Mouse (Mus musculus): Measurements from ENCODE around the gene Gm20481. TPM values are rescaled to one million over a fixed set of nuclear protein-coding genes. Genes with fewer than 3 reads are reported as not detected.
A peak's percentile ranks its signal among the peaks of the same experiment; 100 is the strongest.
"Not testable (repeated sequence)": the region's sequence is repeated elsewhere in the genome, so short reads cannot be mapped to it uniquely, and the experiment has no call there.

The Gm20481 gene
- polyA plus RNA-seq, 1 experiment from 2014 or later = not detected

GRCm38 (mm10) chr17:34999871-35000716 is 30.4 kb downstream of the Gm20481 start:
- Histone ChIP-seq H3K4me2 (peak overlapping the region; percentile 97), H3K4me3 (replicated peaks) (peak overlapping the region; percentile 87), H3K4me1 (replicated peaks) (peaks cover 40% of the 10 kb centered on the region), H3K36me3 (peaks cover 46% of the 10 kb centered on the region), H3K9ac (replicated peaks) (peak overlapping the region; percentile 95), H3K27ac (peak overlapping the region; percentile 98)
- 26% methylated on average over 30 of the region's 32 CpGs for WGBS
- H3K27me3 ChIP-seq; H3K9me3 ChIP-seq; ATAC-seq (ENCODE audit: insufficient number of reproducible peaks, insufficient read depth, low FRiP score, low TSS enrichment, low read depth): not testable (repeated sequence)

GRCm38 (mm10) chr17:35000717-35001451 is 31.2 kb downstream of the Gm20481 start, which contains the start of gene Vars:
Vars (plus strand) TSS chr17:35000987.
- ATAC-seq (ENCODE audit: insufficient number of reproducible peaks, insufficient read depth, low FRiP score, low TSS enrichment, low read depth) = peak; percentile 89
- H3K36me3 ChIP-seq = peaks cover 50% of the 10 kb centered on the region
- H3K4me3 ChIP-seq (replicated peaks) = peak within 1 kb of the TSS; percentile 87
- WGBS = under 1% methylated on average over 77 of the region's 83 CpGs
- peak within 1 kb of the TSS; percentile 95 for H3K9ac ChIP-seq (replicated peaks)
- no peaks in the 10 kb centered on the region for H3K9me3 ChIP-seq
- H3K27ac ChIP-seq = peak within 1 kb of the TSS; percentile 98
- H3K27me3 ChIP-seq = no peaks in the 10 kb centered on the region
- H3K4me1 ChIP-seq (replicated peaks) = peaks cover 40% of the 10 kb centered on the region
- H3K4me2 ChIP-seq = peak within 1 kb of the TSS; percentile 97

- WGBS = under 1% methylated on average over 35 of the region's 35 CpGs
- peaks cover 38% of the 10 kb centered on the region for H3K4me1 ChIP-seq (replicated peaks)
- ATAC-seq (ENCODE audit: insufficient number of reproducible peaks, insufficient read depth, low FRiP score, low TSS enrichment, low read depth) = peak; percentile 18; the same call in 1 of the 2 replicates
These were observed 31.9 kb downstream of the Gm20481 start for GRCm38 (mm10) chr17:35001452-35002152.

GRCm38 (mm10) chr17:35002153-35002865 is 32.6 kb downstream of the Gm20481 start:
- H3K27ac ChIP-seq = peak overlapping the region; percentile 98
- no peaks in the 10 kb centered on the region for H3K27me3 ChIP-seq
- H3K4me3 ChIP-seq (replicated peaks) = peak overlapping the region; percentile 87
- H3K9me3 ChIP-seq = no peaks in the 10 kb centered on the region
- 11% methylated on average over 12 of the region's 12 CpGs for WGBS
- no peak for ATAC-seq (ENCODE audit: insufficient number of reproducible peaks, insufficient read depth, low FRiP score, low TSS enrichment, low read depth)
- H3K36me3 ChIP-seq = peaks cover 52% of the 10 kb centered on the region
- H3K9ac ChIP-seq (replicated peaks) = peak overlapping the region; percentile 95
- H3K4me2 ChIP-seq = peak overlapping the region; percentile 97
- H3K4me1 ChIP-seq (replicated peaks) = peaks cover 35% of the 10 kb centered on the region

More at GRCm38 (mm10) chr17:35001452-35002152, 31.9 kb downstream of the Gm20481 start:
- H3K4me3 ChIP-seq (replicated peaks) = peak overlapping the region; percentile 87
- H3K4me2 ChIP-seq = peak overlapping the region; percentile 97
- peak overlapping the region; percentile 95 for H3K9ac ChIP-seq (replicated peaks)
- H3K36me3 ChIP-seq = peaks cover 51% of the 10 kb centered on the region
- H3K27me3 ChIP-seq = no peaks in the 10 kb centered on the region
- H3K27ac ChIP-seq = peak overlapping the region; percentile 98
- no peaks in the 10 kb centered on the region for H3K9me3 ChIP-seq

GRCm38 (mm10) chr17:35003022-35003838 is 33.5 kb downstream of the Gm20481 start:
- Histone ChIP-seq H3K4me2 (peak overlapping the region; percentile 97), H3K9me3 (no peaks in the 10 kb centered on the region), H3K9ac (replicated peaks) (peak overlapping the region; percentile 95), H3K27ac (no peak overlapping the region; the same call in 1 of the 2 replicates), H3K36me3 (peaks cover 52% of the 10 kb centered on the region), H3K27me3 (no peaks in the 10 kb centered on the region), H3K4me3 (replicated peaks) (peak overlapping the region; percentile 87; the same call in 1 of the 2 replicates), H3K4me1 (replicated peaks) (peaks cover 35% of the 10 kb centered on the region)
- ATAC-seq (ENCODE audit: insufficient number of reproducible peaks, insufficient read depth, low FRiP score, low TSS enrichment, low read depth) = no peak
- WGBS = 63% methylated on average over 9 of the region's 9 CpGs

- Histone ChIP-seq H3K27me3 (no peaks in the 10 kb centered on the region), H3K36me3 (peaks cover 53% of the 10 kb centered on the region), H3K4me3 (replicated peaks) (no peak overlapping the region), H3K4me1 (replicated peaks) (peaks cover 26% of the 10 kb centered on the region), H3K27ac (no peak overlapping the region), H3K4me2 (no peak overlapping the region), H3K9me3 (no peaks in the 10 kb centered on the region), H3K9ac (replicated peaks) (no peak overlapping the region)
- 94% methylated on average over 17 of the region's 17 CpGs for WGBS
- no peak for ATAC-seq (ENCODE audit: insufficient number of reproducible peaks, insufficient read depth, low FRiP score, low TSS enrichment, low read depth)
These were observed 34.5 kb downstream of the Gm20481 start for GRCm38 (mm10) chr17:35004075-35004717.

- Histone ChIP-seq H3K27ac (no peak overlapping the region), H3K27me3 (no peaks in the 10 kb centered on the region), H3K36me3 (peaks cover 63% of the 10 kb centered on the region), H3K9ac (replicated peaks) (no peak overlapping the region), H3K4me2 (no peak overlapping the region), H3K9me3 (no peaks in the 10 kb centered on the region), H3K4me3 (replicated peaks) (no peak overlapping the region), H3K4me1 (replicated peaks) (peaks cover 17% of the 10 kb centered on the region)
- no peak for ATAC-seq (ENCODE audit: insufficient number of reproducible peaks, insufficient read depth, low FRiP score, low TSS enrichment, low read depth)
- 92% methylated on average over 10 of the region's 10 CpGs for WGBS
These were observed 35.4 kb downstream of the Gm20481 start for GRCm38 (mm10) chr17:35005158-35005557.

- ATAC-seq (ENCODE audit: insufficient number of reproducible peaks, insufficient read depth, low FRiP score, low TSS enrichment, low read depth); H3K9me3 ChIP-seq; H3K9ac ChIP-seq (replicated peaks); H3K4me3 ChIP-seq (replicated peaks); H3K4me2 ChIP-seq; H3K27ac ChIP-seq; H3K27me3 ChIP-seq: not testable (repeated sequence)
- Histone ChIP-seq H3K36me3 (peaks cover 70% of the 10 kb centered on the region), H3K4me1 (replicated peaks) (peaks cover 17% of the 10 kb centered on the region)
- 97% methylated on average over 4 of the region's 5 CpGs for WGBS
These were observed 36.2 kb downstream of the Gm20481 start for GRCm38 (mm10) chr17:35005902-35006301.

GRCm38 (mm10) chr17:35007387-35007991 is 37.8 kb downstream of the Gm20481 start:
- Histone ChIP-seq H3K27ac (no peak overlapping the region), H3K9me3 (no peaks in the 10 kb centered on the region), H3K27me3 (no peaks in the 10 kb centered on the region), H3K4me1 (replicated peaks) (peaks cover 11% of the 10 kb centered on the region), H3K36me3 (peaks cover 86% of the 10 kb centered on the region), H3K4me2 (no peak overlapping the region), H3K4me3 (replicated peaks) (no peak overlapping the region), H3K9ac (replicated peaks) (no peak overlapping the region)
- WGBS = 95% methylated on average over 7 of the region's 7 CpGs
- ATAC-seq (ENCODE audit: insufficient number of reproducible peaks, insufficient read depth, low FRiP score, low TSS enrichment, low read depth) = no peak

Data from limb, embryonic 12.5 days (tissue).